Mouse (Mus musculus) MEL (cell line): ENCODE data around the gene Dip2a. TPM values are rescaled to one million over a fixed set of nuclear protein-coding genes. Genes with fewer than 3 reads are reported as not detected.

Source experiments
- DNase-seq: peaks from one replicate; pipeline ENCODE4 v3.0.0; 2011; ENCODE audit warnings: low read depth, low spot score
- H3K27ac ChIP-seq: 2 replicates; pipeline ENCODE4 v1.5.1; 2012; ENCODE audit warnings: low read depth, mild to moderate bottlenecking, control low read depth, low read length, moderate library complexity; ENCODE audit not compliant: control insufficient read depth
- H3K27me3 ChIP-seq, 2 experiments: fragments of 150-350 bp in 1 of 2; sonication (generic) in 1 of 2; 2 replicates each; pipeline ENCODE4 v1.6.1; 2012; ENCODE audit warnings: low read length in 2 of 2, mild to moderate bottlenecking in 2 of 2, improper control_type of control experiment in 1 of 2, moderate library complexity in 1 of 2; ENCODE audit not compliant: insufficient read depth in 2 of 2, control insufficient read depth in 1 of 2
- H3K36me3 ChIP-seq, 2 experiments: 2 replicates each; pipeline ENCODE4 v1.6.1; 2012 to 2014; ENCODE audit warnings: low read length in 2 of 2, improper control_type of control experiment in 1 of 2, inconsistent platforms in 1 of 2, mild to moderate bottlenecking in 1 of 2; ENCODE audit not compliant: insufficient read depth in 2 of 2, control insufficient read depth in 1 of 2
- H3K4me1 ChIP-seq, 2 experiments: fragments of 150-350 bp in 1 of 2; sonication (generic) in 1 of 2; 2 replicates each; pipeline ENCODE4 v1.6.1; 2012; ENCODE audit warnings: low read length in 2 of 2, improper control_type of control experiment in 1 of 2, mild to moderate bottlenecking in 1 of 2; ENCODE audit not compliant: insufficient read depth in 2 of 2, control insufficient read depth in 1 of 2
- H3K4me3 ChIP-seq, 2 experiments: fragments of 150-350 bp in 1 of 2; sonication (generic) in 1 of 2; 2 replicates each; pipeline ENCODE4 v1.5.1; 2012; ENCODE audit warnings: low read depth in 2 of 2, low read length in 2 of 2, mild to moderate bottlenecking in 2 of 2, moderate library complexity in 2 of 2, control low read depth in 1 of 2, improper control_type of control experiment in 1 of 2; ENCODE audit not compliant: control insufficient read depth in 1 of 2, insufficient read depth in 1 of 2
- H3K79me2 ChIP-seq: 2 replicates; pipeline ENCODE4 v1.6.1; 2012; ENCODE audit warnings: mild to moderate bottlenecking, low read length, moderate library complexity; ENCODE audit not compliant: control insufficient read depth, poor library complexity, insufficient read depth
- H3K9ac ChIP-seq: 2 replicates; pipeline ENCODE4 v1.6.1; 2012; ENCODE audit warnings: low read depth, mild to moderate bottlenecking, control low read depth, low read length, moderate library complexity; ENCODE audit not compliant: control insufficient read depth, poor library complexity, severe bottlenecking
- H3K9me3 ChIP-seq: fragments of 150-350 bp; sonication (generic); replicated peaks from 2 replicates; pipeline ENCODE4 v1.6.1; 2012; ENCODE audit warnings: mild to moderate bottlenecking, low read length, improper control_type of control experiment, moderate library complexity; ENCODE audit not compliant: insufficient read depth
- BHLHE40 ChIP-seq: IDR thresholded peaks from 2 replicates; pipeline ENCODE4 v1.6.1; 2012; ENCODE audit warnings: low read depth, mild to moderate bottlenecking, inconsistent platforms, low read length, improper control_type of control experiment, borderline replicate concordance
- CHD1 ChIP-seq: IDR thresholded peaks from 2 replicates; pipeline ENCODE4 v1.6.1; 2012; ENCODE audit warnings: low read depth, mild to moderate bottlenecking, inconsistent platforms, low read length, improper control_type of control experiment
- CTCF ChIP-seq, 3 experiments: IDR thresholded peaks in 2 of 3; conservative IDR thresholded peaks in 1 of 3; 2 replicates each; pipeline ENCODE4 v1.5.1; 2011 to 2012; ENCODE audit warnings: low read length in 3 of 3, low read depth in 2 of 3, mild to moderate bottlenecking in 2 of 3, improper control_type of control experiment in 1 of 3, inconsistent platforms in 1 of 3, mixed read lengths in 1 of 3, moderate library complexity in 1 of 3; ENCODE audit not compliant: control insufficient read depth in 1 of 3, insufficient read depth in 1 of 3, poor library complexity in 1 of 3, severe bottlenecking in 1 of 3
- E2F4 ChIP-seq: IDR thresholded peaks from 2 replicates; pipeline ENCODE4 v1.6.1; 2011; ENCODE audit warnings: low read depth, low read length, improper control_type of control experiment, borderline replicate concordance
- ETS1 ChIP-seq: IDR thresholded peaks from 2 replicates; pipeline ENCODE4 v1.6.1; 2012; ENCODE audit warnings: low read depth, mild to moderate bottlenecking, inconsistent platforms, low read length, improper control_type of control experiment, moderate library complexity
- GABPA ChIP-seq: IDR thresholded peaks from 2 replicates; pipeline ENCODE4 v1.6.1; 2012; ENCODE audit warnings: low read depth, mild to moderate bottlenecking, inconsistent platforms, low read length, improper control_type of control experiment, moderate library complexity
- JUND ChIP-seq: IDR thresholded peaks from 2 replicates; pipeline ENCODE4 v1.6.1; 2011; ENCODE audit warnings: low read depth, mild to moderate bottlenecking, improper control_type of control experiment, low read length
- KAT2A ChIP-seq: conservative IDR thresholded peaks from 2 replicates; pipeline ENCODE4 v1.6.1; 2012; ENCODE audit warnings: low read depth, low read length, improper control_type of control experiment, inconsistent platforms
- MAFK ChIP-seq: IDR thresholded peaks from 2 replicates; pipeline ENCODE4 v1.6.1; 2011; ENCODE audit warnings: low read depth, mild to moderate bottlenecking, low read length, improper control_type of control experiment, borderline replicate concordance
- MXI1 ChIP-seq: IDR thresholded peaks from 2 replicates; pipeline ENCODE4 v1.6.1; 2011; ENCODE audit warnings: mild to moderate bottlenecking, low read depth, low read length, improper control_type of control experiment
- MYB ChIP-seq: IDR thresholded peaks from 2 replicates; pipeline ENCODE4 v1.6.1; 2011; ENCODE audit warnings: mild to moderate bottlenecking, low read depth, low read length, improper control_type of control experiment
- MYC ChIP-seq: IDR thresholded peaks from 2 replicates; pipeline ENCODE4 v1.6.1; 2011; ENCODE audit warnings: low read depth, mild to moderate bottlenecking, low read length, improper control_type of control experiment, moderate library complexity
- NELFE ChIP-seq: IDR thresholded peaks from 2 replicates; pipeline ENCODE4 v1.6.1; 2011; ENCODE audit warnings: low read depth, low read length, improper control_type of control experiment
- POLR2A ChIP-seq, 2 experiments: IDR thresholded peaks; 2 replicates each; pipeline ENCODE4 v1.6.1; 2011 to 2012; ENCODE audit warnings: low read length in 2 of 2, mild to moderate bottlenecking in 2 of 2, control low read depth in 1 of 2, improper control_type of control experiment in 1 of 2, low read depth in 1 of 2, moderate library complexity in 1 of 2; ENCODE audit not compliant: control insufficient read depth in 1 of 2, insufficient read depth in 1 of 2, poor library complexity in 1 of 2
- RAD21 ChIP-seq: IDR thresholded peaks from 2 replicates; pipeline ENCODE4 v1.6.1; 2011; ENCODE audit warnings: mild to moderate bottlenecking, low read depth, low read length, improper control_type of control experiment
- RCOR1 ChIP-seq: IDR thresholded peaks from 2 replicates; pipeline ENCODE4 v1.6.1; 2012; ENCODE audit warnings: low read depth, mild to moderate bottlenecking, inconsistent platforms, low read length, improper control_type of control experiment
- SIN3A ChIP-seq: IDR thresholded peaks from 2 replicates; pipeline ENCODE4 v1.6.1; 2012; ENCODE audit warnings: low read length, improper control_type of control experiment, inconsistent platforms
- TAL1 ChIP-seq: IDR thresholded peaks from 2 replicates; pipeline ENCODE4 v1.6.1; 2012; ENCODE audit warnings: mild to moderate bottlenecking, inconsistent platforms, low read length, moderate library complexity, mixed read lengths
- TBP ChIP-seq: IDR thresholded peaks from 2 replicates; pipeline ENCODE4 v1.8.0; 2011; ENCODE audit warnings: low read depth, low read length, improper control_type of control experiment
- TCF12 ChIP-seq: IDR thresholded peaks from 2 replicates; pipeline ENCODE4 v1.6.1; 2014; ENCODE audit warnings: low read depth, mild to moderate bottlenecking, inconsistent platforms, low read length, improper control_type of control experiment, moderate library complexity
- UBTF ChIP-seq: IDR thresholded peaks from 2 replicates; pipeline ENCODE4 v1.6.1; 2012; ENCODE audit warnings: low read depth, mild to moderate bottlenecking, inconsistent platforms, low read length, improper control_type of control experiment, moderate library complexity, borderline replicate concordance; ENCODE audit not compliant: insufficient read depth
- USF1 ChIP-seq: IDR thresholded peaks from 2 replicates; pipeline ENCODE4 v1.6.1; 2014; ENCODE audit warnings: low read depth, mild to moderate bottlenecking, inconsistent platforms, low read length, improper control_type of control experiment, moderate library complexity
- USF2 ChIP-seq, 2 experiments: IDR thresholded peaks; 2 replicates each; pipeline ENCODE4 v1.6.1; 2011 to 2012; ENCODE audit warnings: improper control_type of control experiment in 2 of 2, low read length in 2 of 2, borderline replicate concordance in 1 of 2, inconsistent platforms in 1 of 2, low read depth in 1 of 2, mild to moderate bottlenecking in 1 of 2; ENCODE audit not compliant: insufficient read depth in 1 of 2
- ZC3H11A ChIP-seq: IDR thresholded peaks from 2 replicates; pipeline ENCODE4 v1.6.1; 2012; ENCODE audit warnings: low read depth, mild to moderate bottlenecking, inconsistent platforms, low read length, improper control_type of control experiment
- ZKSCAN1 ChIP-seq: IDR thresholded peaks from 2 replicates; pipeline ENCODE4 v1.6.1; 2012; ENCODE audit warnings: low read depth, mild to moderate bottlenecking, inconsistent platforms, low read length, improper control_type of control experiment, moderate library complexity
- ZNF384 ChIP-seq: IDR thresholded peaks from 2 replicates; pipeline ENCODE4 v1.6.1; 2012; ENCODE audit warnings: low read depth, mild to moderate bottlenecking, inconsistent platforms, low read length, improper control_type of control experiment
- polyA plus RNA-seq, 2 experiments: library from polyadenylated mRNA; stranded (reverse) in 1 of 2; unstranded in 1 of 2; fragments of >175 nt in 1 of 2; fragments of >200 nt in 1 of 2; gene quantifications; 2 replicates each; pipeline versions ENCODE4 v1.2.1 to v1.2.4; 2012; ENCODE audit warnings: low replicate concordance in 2 of 2, low read depth in 1 of 2; ENCODE audit not compliant: insufficient read length in 2 of 2, insufficient read depth in 1 of 2, missing spikeins in 1 of 2
- total RNA-seq: library from RNA; depleted of rRNA; stranded (reverse); fragments of 300-350 nt; gene quantifications from 2 replicates; pipeline ENCODE4 v1.2.3, GENCODE M21; 2012

The Dip2a gene
- total and polyA plus RNA-seq, 3 experiments = 2.6 to 5.7 TPM; not detected in 1

DNA sequence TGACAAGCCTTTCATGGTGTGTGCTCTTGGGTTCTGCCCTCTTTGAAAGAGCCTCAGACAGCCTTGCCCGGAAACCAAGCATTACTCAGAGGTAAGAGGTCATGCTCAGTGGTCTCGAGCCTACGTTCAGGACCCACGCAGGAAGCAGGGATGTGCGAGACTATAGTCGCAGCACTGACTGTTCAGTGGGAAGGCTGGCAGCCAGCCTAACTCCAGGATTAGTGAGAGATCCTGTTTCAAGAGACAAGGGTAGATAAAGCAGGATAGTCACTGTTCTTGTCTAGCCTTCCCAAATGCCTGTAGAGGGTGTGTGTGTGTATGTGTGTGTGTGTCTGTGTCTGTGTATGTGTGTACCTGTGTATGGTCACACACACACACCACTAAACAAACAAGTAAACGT lies 28.9 kb downstream of the Dip2a start:
- Histone ChIP-seq H3K79me2 (no peaks in the 10 kb centered on the region), H3K4me1 (no peaks in the 10 kb centered on the region), H3K27ac (no peak overlapping the region), H3K27me3 (no peaks in the 10 kb centered on the region), H3K4me3 (no peak overlapping the region), H3K36me3 (no peaks in the 10 kb centered on the region), H3K9me3 (no peaks in the 10 kb centered on the region), H3K9ac (no peak overlapping the region)
- no peak for DNase-seq
- TF ChIP-seq MYB (no peak), ZNF384 (no peak), TAL1 (no peak), SIN3A (no peak), NELFE (no peak), UBTF (no peak), TCF12 (no peak), ZC3H11A (no peak), MYC (no peak), RAD21 (no peak), MXI1 (no peak), BHLHE40 (no peak), E2F4 (no peak), CHD1 (no peak), GABPA (no peak), USF2 (IDR thresholded peaks at IDR 0.05; ENCODE audit: borderline replicate concordance in 1 of 2, insufficient read depth in 1 of 2, low read depth in 1 of 2, low read length in 2 of 2) (no peak), RCOR1 (no peak), MAFK (no peak), USF1 (no peak)

DNA sequence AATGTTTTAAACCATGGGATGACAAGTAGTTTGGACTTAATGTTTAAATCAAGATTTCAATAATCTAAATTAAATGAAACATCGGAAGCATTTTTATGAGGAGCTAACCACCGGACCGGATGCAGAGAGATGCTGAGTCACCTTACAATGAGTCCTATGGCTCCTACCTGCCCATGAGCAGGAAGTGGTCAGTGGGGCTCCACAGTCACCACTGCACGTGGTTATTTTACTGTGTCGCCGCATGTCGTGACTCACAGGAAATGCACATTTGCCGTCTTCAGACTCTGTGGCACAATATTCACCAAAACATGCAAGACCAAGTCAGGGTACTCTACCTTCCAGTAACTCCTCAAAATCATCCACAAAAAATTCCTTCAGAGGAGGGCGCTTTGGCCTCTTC lies 38.4 kb downstream of the Dip2a start:
- H3K79me2 ChIP-seq = no peaks in the 10 kb centered on the region
- no peaks in the 10 kb centered on the region for H3K4me1 ChIP-seq
- H3K4me3 ChIP-seq = no peak overlapping the region
- no peaks in the 10 kb centered on the region for H3K9me3 ChIP-seq
- no peak overlapping the region for H3K9ac ChIP-seq
- no peak for DNase-seq
- H3K27ac ChIP-seq = no peak overlapping the region
- H3K36me3 ChIP-seq = no peaks in the 10 kb centered on the region
- no peak for TF ChIP-seq POLR2A (IDR thresholded peaks at IDR 0.05; ENCODE audit: control insufficient read depth in 1 of 2, insufficient read depth in 1 of 2, low read depth in 1 of 2, low read length in 2 of 2, poor library complexity in 1 of 2)
- TF ChIP-seq E2F4 = no peak
- TF ChIP-seq TBP = no peak
- no peak for TF ChIP-seq ETS1
- TF ChIP-seq JUND = no peak
- no peak for TF ChIP-seq SIN3A
- no peak for TF ChIP-seq USF1
- no peak for TF ChIP-seq CTCF (IDR thresholded peaks at IDR 0.05 in 2 of 3, conservative IDR thresholded peaks at IDR 0.05 in 1 of 3; ENCODE audit: control insufficient read depth in 1 of 3, insufficient read depth in 1 of 3, low read depth in 2 of 3, low read length in 3 of 3, poor library complexity in 1 of 3, severe bottlenecking in 1 of 3)
- TF ChIP-seq ZKSCAN1 = no peak
- TF ChIP-seq NELFE = no peak
- no peak for TF ChIP-seq KAT2A
- no peak for TF ChIP-seq MXI1
- TF ChIP-seq, all 39 proteins: peak for 0
- H3K27me3 ChIP-seq = no peaks in the 10 kb centered on the region
